Mouse (Mus musculus): ENCODE data around the gene Ppp5c. TPM values are rescaled to one million over a fixed set of nuclear protein-coding genes. Genes with fewer than 3 reads are reported as not detected.

Gene Ppp5c
- total RNA-seq, 2 experiments from 2014 or later: 110 to 120 TPM

GRCm38 (mm10) chr7:16990006-16990744 lies 37.5 kb downstream of the Ppp5c start:
- DNase-seq: no peak
- intact Hi-C loops (cut with DNase I): no loop called here

- intact Hi-C loops (cut with DNase I): no loop called here
- DNase-seq: peak; percentile 70
Measured at GRCm38 (mm10) chr7:16988405-16988804, 39.3 kb downstream of the Ppp5c start.

GRCm38 (mm10) chr7:16987541-16988149 lies 40.1 kb downstream of the Ppp5c start:
- intact Hi-C loops (cut with DNase I): no loop called here
- no peak for DNase-seq

GRCm38 (mm10) chr7:16982859-16983568 lies 44.7 kb downstream of the Ppp5c start, which contains the start of gene Gm42372:
TSS of gene Gm42372 (plus strand) at chr7:16983086.
- intact Hi-C loops (cut with DNase I): no loop called here
- DNase-seq: peak; percentile 88

GRCm38 (mm10) chr7:16980348-16980747 lies 47.4 kb downstream of the Ppp5c start:
- DNase-seq: peak; percentile 54
- intact Hi-C loops (cut with DNase I): no loop called here

GRCm38 (mm10) chr7:16978593-16978992 lies 49.1 kb downstream of the Ppp5c start:
- intact Hi-C loops (cut with DNase I): no loop called here
- no peak for DNase-seq

- DNase-seq: no peak
- intact Hi-C loops (cut with DNase I): no loop called here
Measured at GRCm38 (mm10) chr7:16978173-16978572, 49.6 kb downstream of the Ppp5c start.

- intact Hi-C loops (cut with DNase I): no loop called here
- no peak for DNase-seq
Measured at GRCm38 (mm10) chr7:16976298-16976697, 51.4 kb downstream of the Ppp5c start.

- peak; percentile 50 for DNase-seq
- intact Hi-C loops (cut with DNase I): no loop called here
Measured at GRCm38 (mm10) chr7:16974018-16974417, 53.7 kb downstream of the Ppp5c start.

- no peak for DNase-seq
- intact Hi-C loops (cut with DNase I): no loop called here
Measured at GRCm38 (mm10) chr7:16971160-16971559, 56.6 kb downstream of the Ppp5c start.

GRCm38 (mm10) chr7:16968414-16968813 lies 59.3 kb downstream of the Ppp5c start:
- intact Hi-C loops (cut with DNase I): no loop called here
- DNase-seq: no peak

- DNase-seq: no peak
- intact Hi-C loops (cut with DNase I): no loop called here
Measured at GRCm38 (mm10) chr7:16961678-16962077, 66.0 kb downstream of the Ppp5c start.

- intact Hi-C loops (cut with DNase I): no loop called here
- DNase-seq: peak; percentile 97
Measured at GRCm38 (mm10) chr7:16959539-16960187, 68.1 kb downstream of the Ppp5c start, which contains the start of gene Pnmal1. TSS of gene Pnmal1 (plus strand) at chr7:16959679.

- no peak for DNase-seq
- intact Hi-C loops (cut with DNase I): no loop called here
Measured at GRCm38 (mm10) chr7:16956410-16957265, 71.1 kb downstream of the Ppp5c start.

GRCm38 (mm10) chr7:16955712-16956111 lies 72.0 kb downstream of the Ppp5c start:
- DNase-seq: no peak
- intact Hi-C loops (cut with DNase I): no loop called here

Other genes starting within 250 kb of the Ppp5c start
- 1 to 10 TPM; 8.8 TPM for gene Slc1a5, start 246.6 kb downstream of the Ppp5c start, total RNA-seq (2021)
- 100 to 1,000 TPM; 223 to 229 TPM for gene Strn4, start 212.0 kb downstream of the Ppp5c start, total RNA-seq (2021)
- 10 to 100 TPM; 35.8 to 38.9 TPM for gene Fkrp, start 211.2 kb downstream of the Ppp5c start, total RNA-seq (2021)
- 1 to 10 TPM; 9.1 to 9.5 TPM for gene Prkd2, start 185.0 kb downstream of the Ppp5c start, total RNA-seq (2021)
- gene Dact3, start 152.6 kb downstream of the Ppp5c start, total RNA-seq (2021): 10 to 100 TPM; 57.6 to 61.8 TPM
- gene Gng8, start 136.1 kb downstream of the Ppp5c start, total RNA-seq (2021): 1 to 10 TPM; 1.2 to 1.7 TPM
- not detected for gene Ptgir, start 121.4 kb downstream of the Ppp5c start, total RNA-seq (2021)
- gene Calm3, start 103.8 kb downstream of the Ppp5c start, total RNA-seq (2021): 1,000 to 10,000 TPM; 1,235 to 1,345 TPM
- 100 to 1,000 TPM; 169 to 194 TPM for gene Pnmal2, start 83.2 kb downstream of the Ppp5c start, total RNA-seq (2021)
- 10 to 100 TPM; 56.0 to 57.6 TPM for gene Pnmal1, start 68.2 kb downstream of the Ppp5c start, total RNA-seq (2021)
- 10 to 100 TPM; 38.0 to 41.8 TPM for gene Gm42372, start 44.8 kb downstream of the Ppp5c start, total RNA-seq (2021)
- gene Ccdc8, start 35.2 kb downstream of the Ppp5c start, total RNA-seq (2021): 1 to 10 TPM; 3.3 to 4.3 TPM
- gene Hif3a, start 34.5 kb upstream of the Ppp5c start, total RNA-seq (2021): 1 to 10 TPM; 6.7 to 7.9 TPM
- gene Psg16, start 46.1 kb upstream of the Ppp5c start, total RNA-seq (2021): 1 to 10 TPM; 5.2 to 6.8 TPM
- under 1 TPM in 1 of 2 experiments, not detected in 1; 0.10 TPM for gene Ceacam3, start 122.4 kb upstream of the Ppp5c start, total RNA-seq (2021)
- gene Psg29, start 175.6 kb upstream of the Ppp5c start, total RNA-seq (2021): not detected